Mouse (Mus musculus) stomach, postnatal 0 days (tissue): ENCODE data around the gene Kbtbd4. TPM values are rescaled to one million over a fixed set of nuclear protein-coding genes. Genes with fewer than 3 reads are reported as not detected.
"Not testable (repeated sequence)": the region's sequence is repeated elsewhere in the genome, so short reads cannot be mapped to it uniquely, and the experiment has no call there.

Experiments
- ATAC-seq: fragments of 200-750 bp; cut with Nextera tagmentation; 2 replicates; pipeline ENCODE4 v1.8.0; 2017; ENCODE audit not compliant: low FRiP score, low TSS enrichment
- DNase-seq: peaks from one replicate; pipeline ENCODE4 v3.0.0-alpha.2; 2016; ENCODE audit warnings: low spot score
- H3K27ac ChIP-seq: fragments of 300-500 bp; sonication (generic); replicated peaks from 2 replicates; pipeline ENCODE4 v1.5.1; 2014; ENCODE audit warnings: mild to moderate bottlenecking, control low read depth
- H3K27me3 ChIP-seq: fragments of 300-500 bp; sonication (generic); 2 replicates; pipeline ENCODE4 v1.6.1; 2014; ENCODE audit warnings: low read length; ENCODE audit not compliant: control insufficient read depth, insufficient read depth
- H3K36me3 ChIP-seq: fragments of 300-500 bp; sonication (generic); 2 replicates; pipeline ENCODE4 v1.6.1; 2014; ENCODE audit warnings: low read length, mixed read lengths; ENCODE audit not compliant: control insufficient read depth, insufficient read depth
- H3K4me1 ChIP-seq: fragments of 300-500 bp; sonication (generic); replicated peaks from 2 replicates; pipeline ENCODE4 v1.6.1; 2014; ENCODE audit warnings: antibody characterized with exemption; ENCODE audit not compliant: control insufficient read depth, insufficient read depth
- H3K4me2 ChIP-seq: fragments of 300-500 bp; sonication (generic); replicated peaks from 2 replicates; pipeline ENCODE4 v1.6.1; 2014; ENCODE audit warnings: low read depth, mild to moderate bottlenecking, control low read depth, moderate library complexity
- H3K4me3 ChIP-seq: fragments of 300-500 bp; sonication (generic); 2 replicates; pipeline ENCODE4 v1.5.1; 2014; ENCODE audit warnings: low read depth, low read length, control low read depth
- H3K9ac ChIP-seq: fragments of 300-500 bp; sonication (generic); 2 replicates; pipeline ENCODE4 v1.6.1; 2014; ENCODE audit warnings: mild to moderate bottlenecking, low read length, control low read depth, mixed read lengths
- H3K9me3 ChIP-seq: fragments of 300-500 bp; sonication (generic); 2 replicates; pipeline ENCODE4 v1.6.1; 2016; ENCODE audit warnings: low read length; ENCODE audit not compliant: control insufficient read depth
- CTCF ChIP-seq: IDR thresholded peaks from 2 replicates; pipeline ENCODE4 v1.5.1; 2016; ENCODE audit warnings: antibody characterized with exemption, low read depth, mild to moderate bottlenecking, moderate library complexity
- EP300 ChIP-seq: optimal IDR thresholded peaks from 2 replicates; pipeline ENCODE3; 2016; ENCODE audit warnings: antibody characterized with exemption
- WGBS: fragments of 180-500 bp; shearing (Covaris S2); extraction: QIAGEN DNeasy Blood & Tissue Kit; methylation state at CpG from one replicate; pipeline ENCODE4 v1.1.7; 2014; 5-methylcytosine and 5-hydroxymethylcytosine counted together
- polyA plus RNA-seq: library from polyadenylated mRNA; unstranded; fragments of >200 nt; fragmentation: Nextera tagmentation; extraction: Ambion mirVana; gene quantifications from 2 replicates; pipeline ENCODE4 v1.2.1, GENCODE M21; 2015

Kbtbd4 gene
- polyA plus RNA-seq, 1 experiment from 2014 or later: 16.4 TPM

- H3K4me1 ChIP-seq: 0 out of 2 replicates have a peak, but pooled peaks cover 4% of the 10 kb centered on the region
- no peaks in the 10 kb centered on the region for H3K36me3 ChIP-seq
- ATAC-seq: peak; percentile 87
- H3K27ac ChIP-seq: peak overlapping the region; percentile 61
- peak overlapping the region; percentile 73 for H3K4me2 ChIP-seq
- no peaks in the 10 kb centered on the region for H3K9me3 ChIP-seq
- DNase-seq: peak; percentile 79
- peak overlapping the region; percentile 64 for H3K9ac ChIP-seq
- H3K4me3 ChIP-seq: peak overlapping the region; percentile 53
- no peak for TF ChIP-seq EP300
- TF ChIP-seq CTCF: peak; percentile 29; the same call in 1 of the 2 replicates
- 3% methylated on average over 128 of the region's 133 CpGs for WGBS
- no peaks in the 10 kb centered on the region for H3K27me3 ChIP-seq
These were observed 14.7 kb upstream of the Kbtbd4 start for GRCm38 (mm10) chr2:90889550-90890548.

- H3K36me3 ChIP-seq: peaks cover 7% of the 10 kb centered on the region; the same call in 1 of the 2 replicates
These were observed 10.8 kb upstream of the Kbtbd4 start for GRCm38 (mm10) chr2:90893673-90894298.

GRCm38 (mm10) chr2:90894299-90894677, 10.3 kb upstream of the Kbtbd4 start:
- not testable (repeated sequence) for H3K27ac ChIP-seq, H3K9ac ChIP-seq, H3K36me3 ChIP-seq, H3K4me1 ChIP-seq, H3K4me3 ChIP-seq, H3K4me2 ChIP-seq, ATAC-seq, DNase-seq, H3K27me3 ChIP-seq, H3K9me3 ChIP-seq
- WGBS: 85% methylated on average over 3 of the region's 3 CpGs

More at GRCm38 (mm10) chr2:90893673-90894298, 10.8 kb upstream of the Kbtbd4 start:
- no peak overlapping the region for H3K9ac ChIP-seq
- no peak overlapping the region for H3K4me2 ChIP-seq
- no peak for TF ChIP-seq CTCF
- no peak for TF ChIP-seq EP300
- no peaks in the 10 kb centered on the region for H3K27me3 ChIP-seq
- peak; percentile 33 for DNase-seq
- no peak overlapping the region for H3K4me3 ChIP-seq
- no peaks in the 10 kb centered on the region for H3K9me3 ChIP-seq
- ATAC-seq: no peak
- WGBS: 74% methylated on average over 6 of the region's 6 CpGs
- H3K27ac ChIP-seq: no peak overlapping the region
- 0 out of 2 replicates have a peak, but pooled peaks cover 4% of the 10 kb centered on the region for H3K4me1 ChIP-seq

- WGBS: 63% methylated on average over 2 of the region's 2 CpGs
- no peak overlapping the region for H3K27ac ChIP-seq
- TF ChIP-seq EP300 (no peak), CTCF (no peak)
- DNase-seq (no peak), ATAC-seq (no peak)
- no peaks in the 10 kb centered on the region for H3K27me3 ChIP-seq
- H3K9me3 ChIP-seq: no peaks in the 10 kb centered on the region
- H3K9ac ChIP-seq: no peak overlapping the region
- peak overlapping the region; percentile 89 for H3K4me3 ChIP-seq
- H3K4me1 ChIP-seq: no peaks in the 10 kb centered on the region; the same call in 1 of the 2 replicates
- peaks cover 6% of the 10 kb centered on the region; the same call in 1 of the 2 replicates for H3K36me3 ChIP-seq
- H3K4me2 ChIP-seq: peak overlapping the region; percentile 61
These were observed 1.1 kb upstream of the Kbtbd4 start for GRCm38 (mm10) chr2:90903398-90903797.

GRCm38 (mm10) chr2:90904856-90905224, 300 bp downstream of the Kbtbd4 start:
- Histone ChIP-seq H3K9ac (peak overlapping the region; percentile 95), H3K4me1 (no peaks in the 10 kb centered on the region; the same call in 1 of the 2 replicates), H3K4me2 (peak overlapping the region; percentile 61), H3K27me3 (no peaks in the 10 kb centered on the region), H3K36me3 (peaks cover 19% of the 10 kb centered on the region; the same call in 1 of the 2 replicates), H3K9me3 (no peaks in the 10 kb centered on the region), H3K4me3 (peak overlapping the region; percentile 89), H3K27ac (peak overlapping the region; percentile 93)
- ATAC-seq: peak; percentile 66
- no peak for DNase-seq
- TF ChIP-seq CTCF (no peak), EP300 (no peak)
- under 1% methylated on average over 21 of the region's 21 CpGs for WGBS
